Mouse (Mus musculus) spleen, adult 18-20 months (tissue): ENCODE measurements around the gene Gm20850.
"Not testable (repeated sequence)": the region's sequence is repeated elsewhere in the genome, so short reads cannot be mapped to it uniquely, and the experiment has no call there.

Experiments used
- DNase-seq, 2 experiments: peaks; one replicate each; pipeline ENCODE4 v3.0.0; 2022; ENCODE audit warnings: mixed read lengths in 2 of 2

The Gm20850 gene

GRCm38 (mm10) chrY:75715022-75715421 is at the start of gene Gm20850:
Gene Gm20850 (plus strand): TSS chrY:75715322.
- DNase-seq, result not testable (repeated sequence)
